Mouse (Mus musculus) mesoderm, embryonic 11.5 days (tissue): ENCODE results near the gene Samd10.

Experiments used
- DNase-seq: peaks from one replicate; pipeline ENCODE4 v3.0.0-alpha.2; 2012; ENCODE audit warnings: low read depth, low spot score

Samd10 gene

GRCm38 (mm10) chr2:181592231-181593041 lies 6.6 kb downstream of the Samd10 start, which contains the start of gene Zfp512b:
Gene Zfp512b, minus strand, starts transcription at chr2:181592803.
- peak; percentile 79 for DNase-seq

GRCm38 (mm10) chr2:181591528-181592085 lies 7.4 kb downstream of the Samd10 start, which contains the start of gene Prpf6:
Gene Prpf6, plus strand, starts transcription at chr2:181591868.
- no peak for DNase-seq

- DNase-seq = no peak
These were observed 8.5 kb downstream of the Samd10 start for GRCm38 (mm10) chr2:181590471-181590870.

GRCm38 (mm10) chr2:181589732-181590105 lies 9.3 kb downstream of the Samd10 start:
- no peak for DNase-seq

GRCm38 (mm10) chr2:181589011-181589731 lies 9.8 kb downstream of the Samd10 start:
- no peak for DNase-seq

- DNase-seq = no peak
These were observed 10.7 kb downstream of the Samd10 start for GRCm38 (mm10) chr2:181588229-181588780.

- no peak for DNase-seq
These were observed 11.2 kb downstream of the Samd10 start for GRCm38 (mm10) chr2:181587796-181588195.

GRCm38 (mm10) chr2:181586124-181586523 lies 12.9 kb downstream of the Samd10 start:
- no peak for DNase-seq

- DNase-seq = no peak
These were observed 13.5 kb downstream of the Samd10 start for GRCm38 (mm10) chr2:181585506-181585905.

GRCm38 (mm10) chr2:181584411-181584942 lies 14.5 kb downstream of the Samd10 start, which contains the start of gene Uckl1:
Gene Uckl1, minus strand, starts transcription at chr2:181584892.
- DNase-seq = no peak

GRCm38 (mm10) chr2:181583460-181584257 lies 15.4 kb downstream of the Samd10 start:
- no peak for DNase-seq

GRCm38 (mm10) chr2:181582939-181583338 lies 16.1 kb downstream of the Samd10 start:
- DNase-seq = no peak

GRCm38 (mm10) chr2:181582358-181582757 lies 16.7 kb downstream of the Samd10 start:
- no peak for DNase-seq

- peak; percentile 77 for DNase-seq
These were observed 17.5 kb downstream of the Samd10 start for GRCm38 (mm10) chr2:181581402-181582120.

- peak; percentile 95 for DNase-seq
These were observed 18.0 kb downstream of the Samd10 start for GRCm38 (mm10) chr2:181581016-181581401.

GRCm38 (mm10) chr2:181580131-181580772 lies 18.8 kb downstream of the Samd10 start:
- no peak for DNase-seq

GRCm38 (mm10) chr2:181579681-181580080 lies 19.3 kb downstream of the Samd10 start:
- no peak for DNase-seq

GRCm38 (mm10) chr2:181578790-181579618 lies 20.0 kb downstream of the Samd10 start:
- no peak for DNase-seq
